ENCODE assay signal across 14 mouse cellular contexts in the genomic region with DNA sequence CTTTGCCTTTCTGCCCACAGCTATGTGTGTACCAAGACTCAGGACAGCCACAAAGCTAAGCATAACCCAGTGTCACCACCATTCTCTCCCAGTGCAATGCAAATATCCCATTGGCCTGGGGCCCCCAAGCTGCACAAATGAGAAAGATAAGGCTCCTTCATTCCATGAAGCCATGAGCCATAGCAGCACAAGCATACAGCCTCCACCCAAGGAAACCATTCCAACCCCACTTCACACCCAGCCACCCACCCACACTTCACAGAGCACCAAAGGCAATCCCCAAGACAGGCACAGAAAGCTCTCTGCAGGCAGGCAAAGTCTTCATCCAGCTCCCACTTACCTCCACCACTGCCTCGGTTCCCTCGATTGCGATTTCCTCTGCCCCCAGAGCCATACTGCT. TPM values are rescaled to one million over a fixed set of nuclear protein-coding genes. Genes with fewer than 3 reads are reported as not detected.
A peak's percentile ranks its signal among the peaks of the same experiment; 100 is the strongest.
DNase-seq lines count a peak whose midpoint lies in the region; ATAC-seq and TF ChIP-seq lines count a peak whose summit lies in the region.
"Had no signal": no experiment of that assay in that cellular context is flagged by ENCODE, and none has a peak within 500 bp of the region (broad histone marks: within the 10 kb centered on the region; RNA-seq: fewer than 3 reads in every experiment).

No protein-coding gene starts in this region.

- peaks cover 78% of the 10 kb centered on the region for H3K36me3 ChIP-seq in heart, postnatal 0 days (replicated peaks; ENCODE audit: control insufficient read depth, insufficient read depth, low read length)
- peaks cover 28% of the 10 kb centered on the region for H3K36me3 ChIP-seq in heart, adult 2 months (ENCODE audit: control insufficient read depth, insufficient read depth, low read length)
- peaks cover 89% of the 10 kb centered on the region for H3K36me3 ChIP-seq in midbrain, embryonic 10.5 days
- peaks cover 70% of the 10 kb centered on the region for H3K36me3 ChIP-seq in midbrain, embryonic 15.5 days (replicated peaks)
- peaks cover 89% of the 10 kb centered on the region for H3K36me3 ChIP-seq in G1E (replicated peaks)
- H3K36me3 ChIP-seq in intestine, postnatal 0 days (ENCODE audit: control insufficient read depth, insufficient read depth), result peaks cover 73% of the 10 kb centered on the region

- WGBS in heart, postnatal 0 days, result 83% methylated on average over 3 of the region's 3 CpGs
- 81% methylated on average over 3 of the region's 3 CpGs for WGBS in heart, adult 2 months
- 98% methylated on average over 3 of the region's 3 CpGs for WGBS in midbrain, embryonic 10.5 days
- WGBS in midbrain, embryonic 15.5 days, result 88% methylated on average over 3 of the region's 3 CpGs
- WGBS in intestine, postnatal 0 days, result 84% methylated on average over 3 of the region's 3 CpGs

- no peak overlapping the region for H3K4me2 ChIP-seq in heart, postnatal 0 days (ENCODE audit: low read depth, low read length)
- H3K4me2 ChIP-seq in midbrain, embryonic 15.5 days, result no peak overlapping the region
- no peak overlapping the region for H3K4me2 ChIP-seq in intestine, postnatal 0 days (replicated peaks; ENCODE audit: low read depth)
- H3K4me2 ChIP-seq: hindbrain, embryonic 12.5 days had no signal

- TF ChIP-seq POLR2A in heart, adult 2 months (IDR thresholded peaks at IDR 0.05; ENCODE audit: insufficient read depth, low read depth, low read length), result no peak

- no peak for ATAC-seq in heart, postnatal 0 days (ENCODE audit: insufficient read depth, low read depth)
- ATAC-seq in midbrain, embryonic 15.5 days (replicated peaks), result no peak
- ATAC-seq in G1E (ENCODE audit: extremely low read depth, insufficient number of reproducible peaks, low FRiP score, poor library complexity, severe bottlenecking), result no peak
- ATAC-seq in intestine, postnatal 0 days, result no peak
- ATAC-seq: Patski had no signal

- TF ChIP-seq CTCF in heart, postnatal 0 days (IDR thresholded peaks at IDR 0.05; ENCODE audit: low read depth), result no peak
- TF ChIP-seq CTCF in heart, adult 2 months (IDR thresholded peaks at IDR 0.05), result no peak
- TF ChIP-seq CTCF in G1E (IDR thresholded peaks at IDR 0.05; ENCODE audit: low read depth, low read length), result no peak
- no peak for TF ChIP-seq CTCF in intestine, postnatal 0 days (IDR thresholded peaks at IDR 0.05; ENCODE audit: low read depth)

- peaks cover 8% of the 10 kb centered on the region; the same call in 1 of the 2 replicates for H3K4me1 ChIP-seq in heart, postnatal 0 days (ENCODE audit: control insufficient read depth, insufficient read depth)
- no peaks in the 10 kb centered on the region; the same call in 1 of the 2 replicates for H3K4me1 ChIP-seq in heart, adult 2 months (ENCODE audit: control insufficient read depth, insufficient read depth, low read length)
- H3K4me1 ChIP-seq in midbrain, embryonic 10.5 days, result peaks cover 41% of the 10 kb centered on the region
- H3K4me1 ChIP-seq in midbrain, embryonic 15.5 days, result peaks cover 33% of the 10 kb centered on the region
- H3K4me1 ChIP-seq in G1E (ENCODE audit: insufficient read depth, low read depth, low read length), result peaks cover 70% of the 10 kb centered on the region
- 0 out of 2 replicates have a peak, but pooled peaks cover 2% of the 10 kb centered on the region for H3K4me1 ChIP-seq in intestine, postnatal 0 days (replicated peaks; ENCODE audit: control insufficient read depth, insufficient read depth, low read length)

- H3K9ac ChIP-seq in heart, postnatal 0 days (replicated peaks; ENCODE audit: low read depth, low read length), result 0 out of 2 replicates have a peak overlapping the region, but pooled peaks have one; percentile 11
- no peak overlapping the region for H3K9ac ChIP-seq in heart, adult 2 months (ENCODE audit: low read depth, low read length)
- no peak overlapping the region for H3K9ac ChIP-seq in midbrain, embryonic 15.5 days
- no peak overlapping the region for H3K9ac ChIP-seq in intestine, postnatal 0 days (ENCODE audit: low read depth, low read length)
- H3K9ac ChIP-seq: hindbrain, embryonic 12.5 days had no signal

- H3K9me3 ChIP-seq in heart, postnatal 0 days (replicated peaks; ENCODE audit: control insufficient read depth, low read length), result no peaks in the 10 kb centered on the region
- no peaks in the 10 kb centered on the region for H3K9me3 ChIP-seq in midbrain, embryonic 10.5 days (replicated peaks)
- no peaks in the 10 kb centered on the region for H3K9me3 ChIP-seq in midbrain, embryonic 15.5 days
- H3K9me3 ChIP-seq in G1E (replicated peaks), result no peaks in the 10 kb centered on the region
- no peaks in the 10 kb centered on the region for H3K9me3 ChIP-seq in intestine, postnatal 0 days (ENCODE audit: control insufficient read depth)
- H3K9me3 ChIP-seq: hindbrain, embryonic 12.5 days had no signal

- no peak for TF ChIP-seq EP300 in heart, postnatal 0 days (IDR thresholded peaks at IDR 0.05; ENCODE audit: low read depth)
- TF ChIP-seq EP300 in heart, adult 2 months (IDR thresholded peaks at IDR 0.05; ENCODE audit: insufficient read depth, low read depth, low read length), result no peak

- no peaks in the 10 kb centered on the region for H3K27me3 ChIP-seq in heart, postnatal 0 days (ENCODE audit: control insufficient read depth, insufficient read depth, low read length)
- no peaks in the 10 kb centered on the region for H3K27me3 ChIP-seq in heart, adult 2 months (ENCODE audit: control insufficient read depth, insufficient read depth, low read length)
- H3K27me3 ChIP-seq in midbrain, embryonic 10.5 days (ENCODE audit: low read depth, poor library complexity, severe bottlenecking), result no peaks in the 10 kb centered on the region
- H3K27me3 ChIP-seq in midbrain, embryonic 15.5 days (replicated peaks), result no peaks in the 10 kb centered on the region
- H3K27me3 ChIP-seq in G1E (ENCODE audit: insufficient read depth, low read length), result no peaks in the 10 kb centered on the region
- H3K27me3 ChIP-seq in intestine, postnatal 0 days (replicated peaks; ENCODE audit: control insufficient read depth, insufficient read depth, low read length), result no peaks in the 10 kb centered on the region
- H3K27me3 ChIP-seq: hindbrain, embryonic 12.5 days; Patski had no signal

- intact Hi-C loops in heart, adult 2 months (cut with DNase I), result loop anchor here (10.0 kb wide), 1 partner anchor 403 kb away; a partner anchor contains a TSS

- H3K27ac ChIP-seq in heart, postnatal 0 days (ENCODE audit: low read depth), result no peak overlapping the region
- no peak overlapping the region for H3K27ac ChIP-seq in heart, adult 2 months
- no peak overlapping the region for H3K27ac ChIP-seq in midbrain, embryonic 10.5 days (replicated peaks)
- no peak overlapping the region for H3K27ac ChIP-seq in midbrain, embryonic 15.5 days
- H3K27ac ChIP-seq in intestine, postnatal 0 days (ENCODE audit: low read depth, low read length), result peak overlapping the region; percentile 42
- H3K27ac ChIP-seq: gastrocnemius, adult 2 months; hindbrain, embryonic 12.5 days had no signal

- no peak for DNase-seq in heart, postnatal 0 days (ENCODE audit: low spot score)
- no peak for DNase-seq in heart, adult 2 months
- DNase-seq in midbrain, embryonic 10.5 days (ENCODE audit: low spot score), result no peak
- DNase-seq in G1E (ENCODE audit: low spot score), result no peak
- no peak for DNase-seq in thymus, postnatal 25 days
- DNase-seq: cerebellum, adult 18-20 months; gastrocnemius, adult 2 months; kidney, adult 9 months; lung, postnatal 36 days; thymus, adult 18-20 months had no signal

- no peak overlapping the region for H3K4me3 ChIP-seq in heart, postnatal 0 days (ENCODE audit: low read depth, low read length)
- H3K4me3 ChIP-seq in heart, adult 2 months, result no peak overlapping the region
- peak overlapping the region; percentile 24; the same call in 1 of the 2 replicates for H3K4me3 ChIP-seq in midbrain, embryonic 10.5 days
- no peak overlapping the region for H3K4me3 ChIP-seq in midbrain, embryonic 15.5 days
- peak overlapping the region; percentile 48; the same call in 1 of the 2 replicates for H3K4me3 ChIP-seq in G1E (ENCODE audit: low read depth, low read length)
- H3K4me3 ChIP-seq in intestine, postnatal 0 days (ENCODE audit: low read depth, low read length), result no peak overlapping the region
- H3K4me3 ChIP-seq: gastrocnemius, adult 2 months; hindbrain, embryonic 12.5 days had no signal

- peaks cover 3% of the 10 kb centered on the region; the same call in 1 of the 2 replicates for H3K79me2 ChIP-seq in heart, adult 2 months (replicated peaks; ENCODE audit: control insufficient read depth, insufficient read depth, low read length)

RNA-seq across cellular contexts. Expression of a gene that starts 4.4 kb away (rescaled TPM):
- 136 and 225 TPM in 2 replicates for total RNA-seq in heart, postnatal 0 days (2014; rRNA removed; ENCODE audit: low replicate concordance)
- 156 and 159 TPM in 2 replicates for polyA plus RNA-seq in heart, postnatal 0 days (2015; fragmentation: Nextera tagmentation; extraction: Ambion mirVana)
- total RNA-seq in heart, adult 2 months (2021), result 100 to 1,000 TPM; 132 to 145 TPM
- polyA plus RNA-seq in heart, adult 2 months (2012; rRNA removed), result 68.4 and 71.5 TPM in 2 replicates
- 587 and 631 TPM in 2 replicates for polyA plus RNA-seq in midbrain, embryonic 10.5 days (2016; fragmentation: Nextera tagmentation; extraction: Ambion mirVana)
- 353 and 380 TPM in 2 replicates for polyA plus RNA-seq in midbrain, embryonic 15.5 days (2015; fragmentation: Nextera tagmentation; extraction: Ambion mirVana)
- total RNA-seq in G1E (2014; fragmentation: Nextera tagmentation), result 504 and 536 TPM in 2 replicates
- 669 and 683 TPM in 2 replicates for total RNA-seq in G1E (2017)
- polyA plus RNA-seq in G1E (2012), result 1,141 and 1,394 TPM in 2 replicates
- polyA plus RNA-seq in intestine, postnatal 0 days (2015; fragmentation: Nextera tagmentation; extraction: Ambion mirVana), result 181 and 191 TPM in 2 replicates

RNA-seq across cellular contexts. Expression of a gene that starts 17.3 kb away (rescaled TPM):
- 34.1 and 58.2 TPM in 2 replicates for total RNA-seq in heart, postnatal 0 days (2014; rRNA removed; ENCODE audit: low replicate concordance)
- 59.7 and 61.4 TPM in 2 replicates for polyA plus RNA-seq in heart, postnatal 0 days (2015; fragmentation: Nextera tagmentation; extraction: Ambion mirVana)
- 10 to 100 TPM; 18.4 to 24.8 TPM for total RNA-seq in heart, adult 2 months (2021)
- polyA plus RNA-seq in heart, adult 2 months (2012; rRNA removed), result 18.5 and 19.0 TPM in 2 replicates
- polyA plus RNA-seq in midbrain, embryonic 10.5 days (2016; fragmentation: Nextera tagmentation; extraction: Ambion mirVana), result 209 and 269 TPM in 2 replicates
- polyA plus RNA-seq in midbrain, embryonic 15.5 days (2015; fragmentation: Nextera tagmentation; extraction: Ambion mirVana), result 91.5 and 95.2 TPM in 2 replicates
- 73.2 and 91.1 TPM in 2 replicates for total RNA-seq in G1E (2014; fragmentation: Nextera tagmentation)
- 136 and 139 TPM in 2 replicates for total RNA-seq in G1E (2017)
- 202 and 235 TPM in 2 replicates for polyA plus RNA-seq in G1E (2012)
- 98.2 and 101 TPM in 2 replicates for polyA plus RNA-seq in intestine, postnatal 0 days (2015; fragmentation: Nextera tagmentation; extraction: Ambion mirVana)

RNA-seq across cellular contexts. Expression of a gene that starts 17.7 kb away (rescaled TPM):
- 14.5 and 35.2 TPM in 2 replicates for total RNA-seq in heart, postnatal 0 days (2014; rRNA removed; ENCODE audit: low replicate concordance)
- polyA plus RNA-seq in heart, postnatal 0 days (2015; fragmentation: Nextera tagmentation; extraction: Ambion mirVana), result 12.7 and 13.9 TPM in 2 replicates
- 1 to 10 TPM; 6.9 to 8.9 TPM for total RNA-seq in heart, adult 2 months (2021)
- polyA plus RNA-seq in heart, adult 2 months (2012; rRNA removed), result 16.8 and 17.0 TPM in 2 replicates
- polyA plus RNA-seq in midbrain, embryonic 10.5 days (2016; fragmentation: Nextera tagmentation; extraction: Ambion mirVana), result 14.4 and 15.1 TPM in 2 replicates
- 9.7 and 12.0 TPM in 2 replicates for polyA plus RNA-seq in midbrain, embryonic 15.5 days (2015; fragmentation: Nextera tagmentation; extraction: Ambion mirVana)
- total RNA-seq in G1E (2014; fragmentation: Nextera tagmentation), result 49.2 and 52.0 TPM in 2 replicates
- total RNA-seq in G1E (2017), result 46.9 and 49.3 TPM in 2 replicates
- 11.0 and 12.6 TPM in 2 replicates for polyA plus RNA-seq in G1E (2012)
- 22.7 and 24.2 TPM in 2 replicates for polyA plus RNA-seq in intestine, postnatal 0 days (2015; fragmentation: Nextera tagmentation; extraction: Ambion mirVana)

RNA-seq across cellular contexts. Expression of a gene that starts 33.4 kb away (rescaled TPM):
- total RNA-seq in heart, postnatal 0 days (2014; rRNA removed; ENCODE audit: low replicate concordance), result 38.6 and 54.3 TPM in 2 replicates
- polyA plus RNA-seq in heart, postnatal 0 days (2015; fragmentation: Nextera tagmentation; extraction: Ambion mirVana), result 25.8 and 30.0 TPM in 2 replicates
- total RNA-seq in heart, adult 2 months (2021), result 10 to 100 TPM; 14.0 to 15.0 TPM
- 24.8 and 32.8 TPM in 2 replicates for polyA plus RNA-seq in heart, adult 2 months (2012; rRNA removed)
- 38.6 TPM in 2 replicates for polyA plus RNA-seq in midbrain, embryonic 10.5 days (2016; fragmentation: Nextera tagmentation; extraction: Ambion mirVana)
- polyA plus RNA-seq in midbrain, embryonic 15.5 days (2015; fragmentation: Nextera tagmentation; extraction: Ambion mirVana), result 83.7 and 89.3 TPM in 2 replicates
- total RNA-seq in G1E (2014; fragmentation: Nextera tagmentation) (27.6 and 35.8 TPM in 2 replicates), G1E (2017) (26.8 and 28.0 TPM in 2 replicates)
- 15.7 and 18.4 TPM in 2 replicates for polyA plus RNA-seq in G1E (2012)
- 32.4 and 34.2 TPM in 2 replicates for polyA plus RNA-seq in intestine, postnatal 0 days (2015; fragmentation: Nextera tagmentation; extraction: Ambion mirVana)

RNA-seq across cellular contexts. Expression of a gene that starts 48.4 kb away (rescaled TPM):
- total RNA-seq in heart, postnatal 0 days (2014; rRNA removed; ENCODE audit: low replicate concordance), result 31.2 and 34.8 TPM in 2 replicates
- 18.1 and 20.2 TPM in 2 replicates for polyA plus RNA-seq in heart, postnatal 0 days (2015; fragmentation: Nextera tagmentation; extraction: Ambion mirVana)
- total RNA-seq in heart, adult 2 months (2021), result 10 to 100 TPM; 10.2 to 10.7 TPM
- 8.2 and 8.6 TPM in 2 replicates for polyA plus RNA-seq in heart, adult 2 months (2012; rRNA removed)
- polyA plus RNA-seq in midbrain, embryonic 10.5 days (2016; fragmentation: Nextera tagmentation; extraction: Ambion mirVana), result 16.9 and 21.7 TPM in 2 replicates
- polyA plus RNA-seq in midbrain, embryonic 15.5 days (2015; fragmentation: Nextera tagmentation; extraction: Ambion mirVana), result 20.5 and 21.1 TPM in 2 replicates
- total RNA-seq in G1E (2014; fragmentation: Nextera tagmentation) (not detected in 2 replicates), G1E (2017) (0.05 and 0.35 TPM in 2 replicates)
- 0.08 and 0.13 TPM in 2 replicates for polyA plus RNA-seq in G1E (2012)
- polyA plus RNA-seq in intestine, postnatal 0 days (2015; fragmentation: Nextera tagmentation; extraction: Ambion mirVana), result 8.5 and 8.8 TPM in 2 replicates

Comparison
In these comparisons a context has a peak if more than half of its experiments do, and no peak if none do; other contexts are left out.
1. H3K4me3 ChIP-seq: peak in midbrain, embryonic 10.5 days (single experiment) and G1E (single experiment); none in heart, postnatal 0 days (single experiment), heart, adult 2 months (single experiment), midbrain, embryonic 15.5 days (single experiment) and intestine, postnatal 0 days (single experiment).